Mouse (Mus musculus): ENCODE results near the gene Ank2. TPM values are rescaled to one million over a fixed set of nuclear protein-coding genes. Genes with fewer than 3 reads are reported as not detected.

The Ank2 gene
- total and polyA plus RNA-seq, 3 experiments, result 18.9 to 95.5 (median 57.8) TPM

DNA sequence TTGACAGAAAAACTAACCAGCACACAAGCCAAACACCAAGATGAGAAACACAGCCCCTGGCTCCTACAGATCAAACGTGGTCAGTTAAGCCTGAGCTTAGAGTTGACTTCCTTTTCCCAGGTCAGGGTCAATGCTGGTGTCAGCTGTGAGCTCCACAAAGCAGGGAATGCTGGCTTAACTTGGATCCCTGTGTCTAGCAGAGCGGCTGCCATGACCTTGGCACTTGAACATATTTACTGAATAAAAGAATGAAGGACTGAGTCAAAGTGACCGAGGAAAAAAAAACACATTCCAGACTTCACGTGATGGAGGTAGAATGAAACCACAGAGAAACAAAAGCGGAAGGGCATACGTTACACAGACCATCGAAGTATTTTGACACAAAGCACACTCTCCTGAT, 150.2 kb downstream of the Ank2 start:
- H3K36me3 ChIP-seq (replicated peaks), result peaks cover 24% of the 10 kb centered on the region
- ATAC-seq (ENCODE audit: extremely low read depth, insufficient number of reproducible peaks, low FRiP score, poor library complexity, severe bottlenecking) (no peak), DNase-seq (ENCODE audit: low spot score) (no peak)
- no peaks in the 10 kb centered on the region for H3K27me3 ChIP-seq (ENCODE audit: insufficient read depth, low read length)
- TF ChIP-seq GATA1 (IDR thresholded peaks at IDR 0.05; ENCODE audit: borderline replicate concordance, low read length), result no peak
- TF ChIP-seq TAL1 (conservative IDR thresholded peaks at IDR 0.05; ENCODE audit: low read depth, low read length), result no peak
- TF ChIP-seq GATA2 (IDR thresholded peaks at IDR 0.05; ENCODE audit: borderline replicate concordance, low read depth, low read length), result no peak
- no peak for TF ChIP-seq CTCF (IDR thresholded peaks at IDR 0.05; ENCODE audit: low read depth, low read length)
- no peak for TF ChIP-seq POLR2AphosphoS5 (IDR thresholded peaks at IDR 0.05; ENCODE audit: insufficient replicate concordance, low read depth, low read length)
- H3K4me1 ChIP-seq (ENCODE audit: insufficient read depth, low read depth, low read length), result peaks cover 34% of the 10 kb centered on the region
- no peak overlapping the region for H3K4me3 ChIP-seq (ENCODE audit: low read depth, low read length)
- peaks cover 5% of the 10 kb centered on the region for H3K9me3 ChIP-seq (replicated peaks)

DNA sequence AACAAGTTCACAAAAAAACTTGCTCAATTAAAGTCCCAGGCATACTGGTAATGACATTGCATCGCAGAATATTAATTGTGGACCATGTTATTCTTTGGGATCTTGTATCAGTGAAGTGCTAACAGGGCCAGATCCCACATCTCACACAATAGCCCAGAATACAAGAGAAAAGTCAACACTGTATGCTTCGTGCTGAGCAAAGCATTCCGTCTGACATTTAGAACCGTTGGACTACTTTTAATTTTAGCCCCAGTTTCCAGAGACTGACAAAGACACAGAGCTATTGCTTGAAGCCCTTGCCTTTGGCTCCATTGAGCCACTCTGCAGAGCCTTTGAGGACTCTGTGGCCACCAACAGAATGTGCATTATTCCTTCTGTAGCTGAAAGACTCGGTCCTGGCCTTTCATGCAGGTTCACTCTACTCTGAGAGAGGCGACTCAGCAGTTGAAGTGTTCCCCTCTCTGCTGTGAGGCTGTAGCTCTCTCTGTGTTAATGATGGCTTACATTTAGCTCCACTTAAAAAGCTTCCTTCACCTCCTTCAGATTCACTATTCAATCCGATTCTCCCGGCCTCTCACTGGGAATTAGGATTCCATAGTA, 153.2 kb downstream of the Ank2 start:
- no peak for ATAC-seq (ENCODE audit: extremely low read depth, insufficient number of reproducible peaks, low FRiP score, poor library complexity, severe bottlenecking)
- no peak overlapping the region for H3K4me3 ChIP-seq (ENCODE audit: low read depth, low read length)
- DNase-seq (ENCODE audit: low spot score), result no peak
- H3K4me1 ChIP-seq (ENCODE audit: insufficient read depth, low read depth, low read length), result peaks cover 17% of the 10 kb centered on the region
- TF ChIP-seq CTCF (IDR thresholded peaks at IDR 0.05; ENCODE audit: low read depth, low read length), result no peak
- no peak for TF ChIP-seq TAL1 (conservative IDR thresholded peaks at IDR 0.05; ENCODE audit: low read depth, low read length)
- TF ChIP-seq GATA2 (IDR thresholded peaks at IDR 0.05; ENCODE audit: borderline replicate concordance, low read depth, low read length), result no peak
- no peak for TF ChIP-seq GATA1 (IDR thresholded peaks at IDR 0.05; ENCODE audit: borderline replicate concordance, low read length)
- TF ChIP-seq POLR2AphosphoS5 (IDR thresholded peaks at IDR 0.05; ENCODE audit: insufficient replicate concordance, low read depth, low read length), result no peak
- no peaks in the 10 kb centered on the region for H3K27me3 ChIP-seq (ENCODE audit: insufficient read depth, low read length)
- H3K9me3 ChIP-seq (replicated peaks), result peaks cover 5% of the 10 kb centered on the region
- peaks cover 20% of the 10 kb centered on the region for H3K36me3 ChIP-seq (replicated peaks)

DNA sequence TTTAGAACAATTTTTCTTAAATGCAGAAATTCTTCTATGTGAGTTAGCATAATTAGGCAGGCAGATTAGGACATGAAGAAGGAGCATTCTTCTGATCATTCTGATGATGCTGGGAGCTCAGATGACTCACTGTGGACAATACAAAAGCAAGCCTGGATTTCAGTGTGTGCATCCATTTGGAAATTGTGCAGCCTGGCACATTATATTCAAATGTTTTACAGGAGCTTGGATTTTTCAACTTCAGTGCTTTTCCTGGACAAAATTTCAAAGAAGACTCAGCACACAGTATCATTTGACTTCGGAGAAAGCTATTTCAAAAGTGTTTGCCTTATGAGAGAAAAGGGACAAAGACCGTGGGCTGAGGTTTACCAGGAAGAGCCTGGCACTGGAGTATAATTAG, 157.8 kb downstream of the Ank2 start:
- Histone ChIP-seq H3K9me3 (replicated peaks) (no peaks in the 10 kb centered on the region), H3K4me3 (ENCODE audit: low read depth, low read length) (no peak overlapping the region), H3K27me3 (ENCODE audit: insufficient read depth, low read length) (no peaks in the 10 kb centered on the region), H3K36me3 (replicated peaks) (peaks cover 14% of the 10 kb centered on the region), H3K4me1 (ENCODE audit: insufficient read depth, low read depth, low read length) (peaks cover 3% of the 10 kb centered on the region; the same call in 1 of the 2 replicates)
- ATAC-seq (ENCODE audit: extremely low read depth, insufficient number of reproducible peaks, low FRiP score, poor library complexity, severe bottlenecking), result no peak
- no peak for DNase-seq (ENCODE audit: low spot score)
- no peak for TF ChIP-seq GATA1 (IDR thresholded peaks at IDR 0.05; ENCODE audit: borderline replicate concordance, low read length)
- TF ChIP-seq POLR2AphosphoS5 (IDR thresholded peaks at IDR 0.05; ENCODE audit: insufficient replicate concordance, low read depth, low read length), result no peak
- no peak for TF ChIP-seq CTCF (IDR thresholded peaks at IDR 0.05; ENCODE audit: low read depth, low read length)
- TF ChIP-seq GATA2 (IDR thresholded peaks at IDR 0.05; ENCODE audit: borderline replicate concordance, low read depth, low read length), result no peak
- no peak for TF ChIP-seq TAL1 (conservative IDR thresholded peaks at IDR 0.05; ENCODE audit: low read depth, low read length)

DNA sequence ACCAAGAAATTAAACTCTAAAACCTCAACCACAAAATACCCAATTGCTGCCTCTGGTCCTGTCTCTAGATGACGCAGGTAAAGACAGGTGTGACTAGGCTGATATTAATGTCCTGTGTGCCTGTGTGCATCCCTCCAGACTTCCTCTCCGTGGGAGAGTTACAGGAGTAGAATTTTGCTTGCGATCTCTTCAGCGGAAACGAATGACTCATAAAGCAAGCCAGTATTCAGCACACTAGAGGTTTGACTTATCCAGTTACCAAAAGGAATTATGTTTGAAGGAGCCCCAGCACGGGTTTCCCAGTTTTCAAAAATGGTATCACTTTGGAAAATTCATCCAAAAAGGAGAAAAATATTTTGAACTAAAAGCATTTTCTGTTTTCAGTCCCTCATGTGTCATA, 164.3 kb downstream of the Ank2 start:
- peaks cover 18% of the 10 kb centered on the region for H3K4me1 ChIP-seq (ENCODE audit: insufficient read depth, low read depth, low read length)
- TF ChIP-seq GATA1 (IDR thresholded peaks at IDR 0.05; ENCODE audit: borderline replicate concordance, low read length) (no peak), TAL1 (conservative IDR thresholded peaks at IDR 0.05; ENCODE audit: low read depth, low read length) (no peak), CTCF (IDR thresholded peaks at IDR 0.05; ENCODE audit: low read depth, low read length) (no peak), POLR2AphosphoS5 (IDR thresholded peaks at IDR 0.05; ENCODE audit: insufficient replicate concordance, low read depth, low read length) (no peak), GATA2 (IDR thresholded peaks at IDR 0.05; ENCODE audit: borderline replicate concordance, low read depth, low read length) (no peak)
- DNase-seq (ENCODE audit: low spot score) (no peak), ATAC-seq (ENCODE audit: extremely low read depth, insufficient number of reproducible peaks, low FRiP score, poor library complexity, severe bottlenecking) (no peak)
- peaks cover 29% of the 10 kb centered on the region for H3K36me3 ChIP-seq (replicated peaks)
- no peak overlapping the region for H3K4me3 ChIP-seq (ENCODE audit: low read depth, low read length)
- H3K9me3 ChIP-seq (replicated peaks), result no peaks in the 10 kb centered on the region
- H3K27me3 ChIP-seq (ENCODE audit: insufficient read depth, low read length), result no peaks in the 10 kb centered on the region

DNA sequence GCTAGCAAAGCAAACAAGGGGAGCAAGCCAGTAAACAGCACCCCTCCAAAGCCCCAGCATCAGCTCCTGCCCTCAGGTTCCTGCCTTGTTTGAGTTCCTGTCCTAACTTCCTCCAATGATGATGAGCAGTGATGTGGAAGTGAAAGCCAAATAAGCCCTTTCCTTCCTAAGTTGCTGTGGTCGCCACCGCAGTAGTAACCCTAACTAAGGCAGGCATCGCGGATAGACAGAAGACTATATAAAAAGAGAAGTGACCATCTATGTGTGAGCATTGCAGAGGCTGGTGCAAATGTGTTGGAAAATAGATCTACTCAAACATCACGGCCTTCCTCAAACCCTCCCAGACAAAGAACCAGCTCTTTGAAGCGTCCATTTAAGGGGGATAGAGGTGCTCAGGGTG, 167.6 kb downstream of the Ank2 start:
- Histone ChIP-seq H3K36me3 (replicated peaks) (peaks cover 23% of the 10 kb centered on the region), H3K27me3 (ENCODE audit: insufficient read depth, low read length) (no peaks in the 10 kb centered on the region), H3K9me3 (replicated peaks) (no peaks in the 10 kb centered on the region), H3K4me3 (ENCODE audit: low read depth, low read length) (no peak overlapping the region; the same call in 1 of the 2 replicates), H3K4me1 (ENCODE audit: insufficient read depth, low read depth, low read length) (peaks cover 30% of the 10 kb centered on the region)
- ATAC-seq (ENCODE audit: extremely low read depth, insufficient number of reproducible peaks, low FRiP score, poor library complexity, severe bottlenecking) (no peak), DNase-seq (ENCODE audit: low spot score) (no peak)
- TF ChIP-seq CTCF (IDR thresholded peaks at IDR 0.05; ENCODE audit: low read depth, low read length) (no peak), TAL1 (conservative IDR thresholded peaks at IDR 0.05; ENCODE audit: low read depth, low read length) (no peak), POLR2AphosphoS5 (IDR thresholded peaks at IDR 0.05; ENCODE audit: insufficient replicate concordance, low read depth, low read length) (no peak), GATA2 (IDR thresholded peaks at IDR 0.05; ENCODE audit: borderline replicate concordance, low read depth, low read length) (no peak), GATA1 (IDR thresholded peaks at IDR 0.05; ENCODE audit: borderline replicate concordance, low read length) (no peak)

DNA sequence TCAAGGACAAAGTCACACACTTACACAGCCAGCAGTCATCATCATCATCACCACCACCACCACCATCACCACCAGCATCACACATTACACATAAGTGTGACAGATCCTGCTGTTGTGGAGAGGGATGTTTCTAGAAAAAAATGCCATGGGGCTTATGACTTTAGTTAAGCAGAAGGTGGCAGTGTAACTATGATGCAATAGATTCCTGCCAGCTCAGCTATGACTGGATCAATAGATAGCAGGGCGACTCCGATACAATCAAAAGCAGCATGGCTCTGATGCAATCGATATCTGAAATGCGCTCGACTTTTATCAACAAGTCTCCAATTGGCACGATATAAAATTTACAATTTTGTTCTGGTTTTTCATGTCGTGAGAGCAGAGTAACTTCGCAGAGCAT, 172.8 kb downstream of the Ank2 start:
- no peak for TF ChIP-seq CTCF (IDR thresholded peaks at IDR 0.05; ENCODE audit: low read depth, low read length)
- no peak for TF ChIP-seq POLR2AphosphoS5 (IDR thresholded peaks at IDR 0.05; ENCODE audit: insufficient replicate concordance, low read depth, low read length)
- no peak for TF ChIP-seq GATA2 (IDR thresholded peaks at IDR 0.05; ENCODE audit: borderline replicate concordance, low read depth, low read length)
- no peak for TF ChIP-seq GATA1 (IDR thresholded peaks at IDR 0.05; ENCODE audit: borderline replicate concordance, low read length)
- TF ChIP-seq TAL1 (conservative IDR thresholded peaks at IDR 0.05; ENCODE audit: low read depth, low read length), result no peak
- H3K36me3 ChIP-seq (replicated peaks), result peaks cover 4% of the 10 kb centered on the region
- no peak overlapping the region for H3K4me3 ChIP-seq (ENCODE audit: low read depth, low read length)
- no peak for DNase-seq (ENCODE audit: low spot score)
- ATAC-seq (ENCODE audit: extremely low read depth, insufficient number of reproducible peaks, low FRiP score, poor library complexity, severe bottlenecking), result peak; percentile 51; the same call in 1 of the 2 replicates
- peaks cover 50% of the 10 kb centered on the region for H3K4me1 ChIP-seq (ENCODE audit: insufficient read depth, low read depth, low read length)
- no peaks in the 10 kb centered on the region for H3K9me3 ChIP-seq (replicated peaks)
- no peaks in the 10 kb centered on the region for H3K27me3 ChIP-seq (ENCODE audit: insufficient read depth, low read length)

Measured in G1E (cell line).